Mouse (Mus musculus): ENCODE data around the gene Dnaic2. TPM values are rescaled to one million over a fixed set of nuclear protein-coding genes. Genes with fewer than 3 reads are reported as not detected.

The Dnaic2 gene
- polyA plus RNA-seq, 1 experiment from 2014 or later = 0.14 TPM

DNA sequence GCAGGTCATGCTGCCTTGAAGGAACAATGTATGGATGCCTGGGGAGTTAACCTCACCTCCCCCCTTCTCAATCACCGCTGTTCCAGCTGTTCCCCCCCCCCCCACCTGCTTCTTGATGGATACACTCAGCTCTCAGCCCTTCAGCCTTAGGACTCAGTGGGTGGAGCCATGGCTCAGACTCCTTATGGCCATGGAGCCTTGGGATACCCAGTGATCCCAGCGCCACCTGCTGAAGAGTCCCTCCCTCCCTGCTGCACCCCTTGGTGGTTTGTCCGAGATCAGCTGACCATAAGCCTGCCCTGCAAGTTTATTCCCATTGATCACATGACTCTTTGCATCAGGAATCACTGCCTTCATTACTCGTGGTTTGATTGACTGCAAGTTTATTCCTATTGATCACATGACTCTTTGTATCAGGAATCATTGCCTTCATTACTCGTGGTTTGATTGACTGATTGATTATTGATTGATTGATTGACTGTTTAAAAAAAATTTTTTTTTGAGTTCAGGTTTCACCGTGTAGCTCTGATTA, 2.7 kb downstream of the Dnaic2 start:
- ATAC-seq (replicated peaks; ENCODE audit: low FRiP score, low TSS enrichment, low read depth) (no peak), DNase-seq (ENCODE audit: low spot score) (no peak)
- Histone ChIP-seq H3K9me3 (ENCODE audit: control insufficient read depth, low read length) (no peaks in the 10 kb centered on the region), H3K36me3 (ENCODE audit: control insufficient read depth, insufficient read depth, low read length) (no peaks in the 10 kb centered on the region), H3K4me1 (replicated peaks; ENCODE audit: control insufficient read depth, insufficient read depth, low read length) (no peaks in the 10 kb centered on the region; the same call in 1 of the 2 replicates), H3K4me2 (ENCODE audit: low read length) (no peak overlapping the region), H3K4me3 (ENCODE audit: low read depth, low read length) (no peak overlapping the region), H3K9ac (ENCODE audit: low read length) (no peak overlapping the region), H3K27me3 (replicated peaks; ENCODE audit: control insufficient read depth, insufficient read depth, low read length) (no peaks in the 10 kb centered on the region), H3K27ac (ENCODE audit: low read depth) (no peak overlapping the region)
- WGBS = 40% methylated on average over 6 of the region's 6 CpGs

DNA sequence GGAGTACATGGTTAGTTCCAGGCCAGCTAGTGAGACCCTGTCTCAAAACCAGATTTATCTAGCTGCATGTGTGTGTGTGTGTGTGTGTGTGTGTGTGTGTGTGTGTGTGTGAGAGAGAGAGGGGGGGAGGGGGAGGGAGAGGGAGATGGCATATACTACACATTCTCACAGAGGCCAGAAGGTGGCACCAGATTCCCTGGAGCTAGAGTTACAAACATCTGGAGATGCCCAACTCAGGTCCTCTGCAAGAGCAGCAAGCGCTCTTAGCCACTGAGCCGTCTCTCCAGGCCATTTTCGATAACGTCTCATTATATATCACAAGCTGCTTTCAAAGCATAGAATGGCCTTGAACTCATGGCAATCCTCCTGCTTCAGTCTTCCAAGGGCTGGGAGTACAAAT, 4.5 kb downstream of the Dnaic2 start:
- ATAC-seq (replicated peaks; ENCODE audit: low FRiP score, low TSS enrichment, low read depth) (no peak), DNase-seq (ENCODE audit: low spot score) (no peak)
- Histone ChIP-seq H3K27me3 (replicated peaks; ENCODE audit: control insufficient read depth, insufficient read depth, low read length) (no peaks in the 10 kb centered on the region), H3K4me1 (replicated peaks; ENCODE audit: control insufficient read depth, insufficient read depth, low read length) (no peaks in the 10 kb centered on the region; the same call in 1 of the 2 replicates), H3K9me3 (ENCODE audit: control insufficient read depth, low read length) (no peaks in the 10 kb centered on the region), H3K4me3 (ENCODE audit: low read depth, low read length) (no peak overlapping the region), H3K4me2 (ENCODE audit: low read length) (no peak overlapping the region), H3K9ac (ENCODE audit: low read length) (no peak overlapping the region), H3K36me3 (ENCODE audit: control insufficient read depth, insufficient read depth, low read length) (no peaks in the 10 kb centered on the region), H3K27ac (ENCODE audit: low read depth) (no peak overlapping the region)
- WGBS = 71% methylated on average over 4 of the region's 4 CpGs

DNA sequence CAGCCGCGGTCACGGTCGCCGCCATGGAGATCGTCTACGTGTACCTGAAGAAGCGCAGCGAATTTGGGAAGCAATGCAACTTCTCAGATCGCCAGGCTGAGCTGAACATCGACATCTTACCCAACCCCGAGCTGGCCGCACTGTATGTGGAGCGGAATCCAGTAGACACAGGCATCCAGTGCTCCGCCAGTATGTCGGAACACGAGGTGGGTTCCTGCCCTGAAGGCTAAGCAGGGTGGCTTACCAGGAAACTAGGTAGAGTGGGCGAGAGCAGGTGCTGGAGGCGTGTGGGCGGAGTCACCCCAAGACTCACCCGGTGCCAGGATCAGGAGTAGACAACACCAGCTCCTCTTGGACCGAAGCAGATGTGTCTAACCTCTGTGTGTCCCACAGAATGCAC, 5.7 kb downstream of the Dnaic2 start:
- Histone ChIP-seq H3K27ac (ENCODE audit: low read depth) (no peak overlapping the region), H3K9me3 (ENCODE audit: control insufficient read depth, low read length) (no peaks in the 10 kb centered on the region), H3K4me2 (ENCODE audit: low read length) (no peak overlapping the region), H3K4me1 (replicated peaks; ENCODE audit: control insufficient read depth, insufficient read depth, low read length) (no peaks in the 10 kb centered on the region), H3K9ac (ENCODE audit: low read length) (no peak overlapping the region), H3K4me3 (ENCODE audit: low read depth, low read length) (no peak overlapping the region), H3K36me3 (ENCODE audit: control insufficient read depth, insufficient read depth, low read length) (no peaks in the 10 kb centered on the region), H3K27me3 (replicated peaks; ENCODE audit: control insufficient read depth, insufficient read depth, low read length) (no peaks in the 10 kb centered on the region)
- no peak for DNase-seq (ENCODE audit: low spot score)
- WGBS = 76% methylated on average over 22 of the region's 22 CpGs
- no peak for ATAC-seq (replicated peaks; ENCODE audit: low FRiP score, low TSS enrichment, low read depth)

DNA sequence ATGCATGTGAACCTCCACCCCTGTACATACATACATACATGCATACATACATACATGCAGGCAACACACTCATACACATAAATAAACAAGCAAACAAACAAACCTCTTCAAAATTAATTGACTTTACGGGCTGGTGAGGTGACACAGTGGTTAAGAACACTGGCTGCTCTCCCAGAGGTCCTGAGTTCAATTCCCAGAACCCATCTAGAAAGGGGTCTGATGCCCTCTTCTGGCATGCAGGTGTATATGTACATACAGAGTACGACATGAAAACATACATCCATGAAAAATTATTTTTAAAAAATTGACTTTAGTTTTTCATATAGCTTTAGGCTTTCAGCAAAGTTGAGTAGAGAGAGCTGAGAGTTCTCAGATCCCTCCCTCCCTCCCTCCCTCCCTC, 8.9 kb downstream of the Dnaic2 start:
- WGBS = 77% methylated on average over 2 of the region's 2 CpGs
- no peak overlapping the region for H3K4me2 ChIP-seq (ENCODE audit: low read length)
- H3K9me3 ChIP-seq (ENCODE audit: control insufficient read depth, low read length) = no peaks in the 10 kb centered on the region
- no peaks in the 10 kb centered on the region for H3K27me3 ChIP-seq (replicated peaks; ENCODE audit: control insufficient read depth, insufficient read depth, low read length)
- H3K27ac ChIP-seq (ENCODE audit: low read depth) = no peak overlapping the region
- H3K36me3 ChIP-seq (ENCODE audit: control insufficient read depth, insufficient read depth, low read length) = no peaks in the 10 kb centered on the region
- no peak for ATAC-seq (replicated peaks; ENCODE audit: low FRiP score, low TSS enrichment, low read depth)
- H3K4me1 ChIP-seq (replicated peaks; ENCODE audit: control insufficient read depth, insufficient read depth, low read length) = no peaks in the 10 kb centered on the region
- no peak overlapping the region for H3K4me3 ChIP-seq (ENCODE audit: low read depth, low read length)
- DNase-seq (ENCODE audit: low spot score) = no peak
- H3K9ac ChIP-seq (ENCODE audit: low read length) = no peak overlapping the region

DNA sequence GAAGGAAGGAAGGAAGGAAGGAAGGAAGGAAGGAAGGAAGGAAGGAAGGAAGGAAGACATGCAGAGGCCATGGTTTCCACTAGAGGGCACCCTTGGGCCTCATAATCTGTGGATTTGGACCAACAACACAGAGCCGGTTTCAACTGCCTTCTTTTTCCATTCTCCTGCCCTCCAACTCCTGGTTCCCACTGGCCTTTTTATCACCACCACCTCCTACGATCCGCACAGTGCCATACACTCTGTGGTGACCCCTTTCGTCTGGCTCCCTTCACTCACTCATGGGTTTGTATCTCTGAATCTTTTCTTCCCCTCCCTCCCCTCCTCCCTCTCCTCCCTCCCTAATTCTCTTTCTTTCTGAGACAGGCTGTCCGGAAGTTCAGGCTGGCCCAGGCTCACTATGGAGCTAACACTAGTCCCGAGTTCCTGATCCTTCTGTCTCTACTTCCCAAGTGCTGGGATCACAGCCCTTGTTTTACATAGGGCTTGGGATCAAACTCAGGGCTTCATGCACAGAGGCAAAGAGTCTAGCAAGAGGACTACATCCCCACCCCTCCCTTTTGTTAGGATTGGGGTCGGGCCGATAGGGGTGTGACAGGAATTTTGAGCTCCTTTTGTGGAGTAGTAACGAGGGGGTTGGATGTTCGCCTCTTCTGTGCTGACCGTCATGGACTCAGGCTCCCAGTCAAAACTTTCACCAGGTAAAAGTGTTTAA, 9.9 kb downstream of the Dnaic2 start:
- WGBS = 37% methylated on average over 11 of the region's 11 CpGs
- ATAC-seq (replicated peaks; ENCODE audit: low FRiP score, low TSS enrichment, low read depth) (0 out of 2 replicates have a peak, but pooled peaks have one; percentile 69), DNase-seq (ENCODE audit: low spot score) (peak; percentile 66)
- Histone ChIP-seq H3K4me1 (replicated peaks; ENCODE audit: control insufficient read depth, insufficient read depth, low read length) (no peaks in the 10 kb centered on the region), H3K36me3 (ENCODE audit: control insufficient read depth, insufficient read depth, low read length) (no peaks in the 10 kb centered on the region), H3K9me3 (ENCODE audit: control insufficient read depth, low read length) (no peaks in the 10 kb centered on the region), H3K27ac (ENCODE audit: low read depth) (no peak overlapping the region), H3K9ac (ENCODE audit: low read length) (no peak overlapping the region), H3K4me3 (ENCODE audit: low read depth, low read length) (no peak overlapping the region), H3K27me3 (replicated peaks; ENCODE audit: control insufficient read depth, insufficient read depth, low read length) (no peaks in the 10 kb centered on the region), H3K4me2 (ENCODE audit: low read length) (no peak overlapping the region)

DNA sequence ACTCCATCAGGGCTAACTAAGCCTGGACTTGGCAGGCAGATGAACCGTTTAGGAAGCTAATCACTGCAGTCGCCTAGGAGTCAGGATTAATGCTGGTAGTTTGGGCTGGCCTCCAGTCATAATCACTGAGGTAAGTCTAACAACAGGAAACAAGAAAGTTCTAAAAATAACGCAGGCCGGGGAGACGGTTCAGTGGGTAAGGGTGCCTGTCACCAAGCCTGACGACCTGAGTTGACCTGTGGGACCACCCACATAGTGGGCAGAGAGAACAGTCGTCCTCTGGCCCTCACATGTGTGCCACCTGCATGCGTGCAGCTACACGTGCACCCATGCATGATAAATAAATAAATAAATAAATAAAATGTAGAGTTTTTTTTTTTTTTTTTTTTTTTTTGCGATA, 13.4 kb downstream of the Dnaic2 start:
- ATAC-seq (replicated peaks; ENCODE audit: low FRiP score, low TSS enrichment, low read depth) (no peak), DNase-seq (ENCODE audit: low spot score) (no peak)
- Histone ChIP-seq H3K36me3 (ENCODE audit: control insufficient read depth, insufficient read depth, low read length) (no peaks in the 10 kb centered on the region), H3K4me3 (ENCODE audit: low read depth, low read length) (no peak overlapping the region), H3K27me3 (replicated peaks; ENCODE audit: control insufficient read depth, insufficient read depth, low read length) (no peaks in the 10 kb centered on the region), H3K4me1 (replicated peaks; ENCODE audit: control insufficient read depth, insufficient read depth, low read length) (no peaks in the 10 kb centered on the region; the same call in 1 of the 2 replicates), H3K9me3 (ENCODE audit: control insufficient read depth, low read length) (no peaks in the 10 kb centered on the region), H3K4me2 (ENCODE audit: low read length) (no peak overlapping the region), H3K27ac (ENCODE audit: low read depth) (no peak overlapping the region), H3K9ac (ENCODE audit: low read length) (no peak overlapping the region)
- WGBS = 49% methylated on average over 10 of the region's 10 CpGs

DNA sequence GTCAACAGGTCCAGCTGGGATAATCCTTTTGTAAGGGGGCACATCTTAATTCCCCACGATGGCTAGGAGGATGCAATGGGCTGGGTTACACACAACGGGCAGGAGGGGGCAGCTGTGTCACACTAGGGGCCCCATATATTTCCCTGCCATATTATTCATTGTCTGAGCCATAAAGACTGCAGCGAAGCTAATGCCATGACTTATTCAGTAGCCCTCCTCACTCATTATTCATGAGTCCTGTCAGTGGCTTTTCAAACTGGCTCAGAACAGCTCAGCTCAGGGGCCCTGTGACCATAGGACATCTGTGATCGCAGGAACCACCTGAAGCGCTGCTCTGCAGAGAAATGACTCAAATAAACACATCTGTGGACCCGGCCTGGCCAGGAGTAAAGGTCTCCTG, 14.2 kb downstream of the Dnaic2 start:
- H3K36me3 ChIP-seq (ENCODE audit: control insufficient read depth, insufficient read depth, low read length) = no peaks in the 10 kb centered on the region
- ATAC-seq (replicated peaks; ENCODE audit: low FRiP score, low TSS enrichment, low read depth) = no peak
- no peaks in the 10 kb centered on the region; the same call in 1 of the 2 replicates for H3K4me1 ChIP-seq (replicated peaks; ENCODE audit: control insufficient read depth, insufficient read depth, low read length)
- H3K9me3 ChIP-seq (ENCODE audit: control insufficient read depth, low read length) = no peaks in the 10 kb centered on the region
- H3K4me3 ChIP-seq (ENCODE audit: low read depth, low read length) = no peak overlapping the region
- WGBS = 43% methylated on average over 6 of the region's 6 CpGs
- no peak for DNase-seq (ENCODE audit: low spot score)
- no peaks in the 10 kb centered on the region for H3K27me3 ChIP-seq (replicated peaks; ENCODE audit: control insufficient read depth, insufficient read depth, low read length)
- H3K27ac ChIP-seq (ENCODE audit: low read depth) = no peak overlapping the region
- no peak overlapping the region for H3K9ac ChIP-seq (ENCODE audit: low read length)
- H3K4me2 ChIP-seq (ENCODE audit: low read length) = no peak overlapping the region

DNA sequence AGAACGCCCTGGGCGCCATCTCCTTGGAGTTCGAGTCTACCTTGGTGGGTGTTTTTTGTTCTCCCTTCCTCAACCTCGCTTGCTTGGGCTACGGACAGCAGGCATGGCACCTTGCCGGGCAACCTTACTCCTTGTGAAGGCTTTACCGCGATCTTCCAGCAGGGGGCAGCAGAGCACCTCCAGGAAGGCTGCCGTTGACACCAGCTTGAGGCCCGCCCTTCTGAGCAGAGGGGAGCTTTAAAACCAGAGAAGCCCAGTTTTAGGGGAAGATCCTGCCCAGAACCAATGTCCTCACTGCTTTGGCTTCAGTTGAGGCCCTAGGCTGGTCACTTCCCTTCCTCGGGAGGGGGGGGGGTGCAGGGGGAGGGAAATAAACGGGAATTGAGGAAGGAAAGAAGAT, 17.9 kb downstream of the Dnaic2 start:
- no peak overlapping the region for H3K27ac ChIP-seq (ENCODE audit: low read depth)
- no peak overlapping the region for H3K4me3 ChIP-seq (ENCODE audit: low read depth, low read length)
- no peaks in the 10 kb centered on the region for H3K9me3 ChIP-seq (ENCODE audit: control insufficient read depth, low read length)
- no peaks in the 10 kb centered on the region for H3K27me3 ChIP-seq (replicated peaks; ENCODE audit: control insufficient read depth, insufficient read depth, low read length)
- no peaks in the 10 kb centered on the region; the same call in 1 of the 2 replicates for H3K4me1 ChIP-seq (replicated peaks; ENCODE audit: control insufficient read depth, insufficient read depth, low read length)
- 3% methylated on average over 12 of the region's 12 CpGs for WGBS
- peak overlapping the region; percentile 29; the same call in 1 of the 2 replicates for H3K4me2 ChIP-seq (ENCODE audit: low read length)
- H3K9ac ChIP-seq (ENCODE audit: low read length) = no peak overlapping the region
- no peaks in the 10 kb centered on the region for H3K36me3 ChIP-seq (ENCODE audit: control insufficient read depth, insufficient read depth, low read length)
- ATAC-seq (replicated peaks; ENCODE audit: low FRiP score, low TSS enrichment, low read depth) (no peak; the same call in 1 of the 2 replicates), DNase-seq (ENCODE audit: low spot score) (peak; percentile 99)

Measured in intestine, embryonic 14.5 days (tissue).